Mouse (Mus musculus) stomach, postnatal 0 days (tissue): ENCODE results near the gene Anxa6. TPM values are rescaled to one million over a fixed set of nuclear protein-coding genes. Genes with fewer than 3 reads are reported as not detected.

Source experiments
- ATAC-seq: fragments of 200-750 bp; cut with Nextera tagmentation; 2 replicates; pipeline ENCODE4 v1.8.0; 2017; ENCODE audit not compliant: low FRiP score, low TSS enrichment
- DNase-seq: peaks from one replicate; pipeline ENCODE4 v3.0.0-alpha.2; 2016; ENCODE audit warnings: low spot score
- H3K27ac ChIP-seq: fragments of 300-500 bp; sonication (generic); replicated peaks from 2 replicates; pipeline ENCODE4 v1.5.1; 2014; ENCODE audit warnings: mild to moderate bottlenecking, control low read depth
- H3K27me3 ChIP-seq: fragments of 300-500 bp; sonication (generic); 2 replicates; pipeline ENCODE4 v1.6.1; 2014; ENCODE audit warnings: low read length; ENCODE audit not compliant: control insufficient read depth, insufficient read depth
- H3K36me3 ChIP-seq: fragments of 300-500 bp; sonication (generic); 2 replicates; pipeline ENCODE4 v1.6.1; 2014; ENCODE audit warnings: low read length, mixed read lengths; ENCODE audit not compliant: control insufficient read depth, insufficient read depth
- H3K4me1 ChIP-seq: fragments of 300-500 bp; sonication (generic); replicated peaks from 2 replicates; pipeline ENCODE4 v1.6.1; 2014; ENCODE audit warnings: antibody characterized with exemption; ENCODE audit not compliant: control insufficient read depth, insufficient read depth
- H3K4me2 ChIP-seq: fragments of 300-500 bp; sonication (generic); replicated peaks from 2 replicates; pipeline ENCODE4 v1.6.1; 2014; ENCODE audit warnings: low read depth, mild to moderate bottlenecking, control low read depth, moderate library complexity
- H3K4me3 ChIP-seq: fragments of 300-500 bp; sonication (generic); 2 replicates; pipeline ENCODE4 v1.5.1; 2014; ENCODE audit warnings: low read depth, low read length, control low read depth
- H3K9ac ChIP-seq: fragments of 300-500 bp; sonication (generic); 2 replicates; pipeline ENCODE4 v1.6.1; 2014; ENCODE audit warnings: mild to moderate bottlenecking, low read length, control low read depth, mixed read lengths
- H3K9me3 ChIP-seq: fragments of 300-500 bp; sonication (generic); 2 replicates; pipeline ENCODE4 v1.6.1; 2016; ENCODE audit warnings: low read length; ENCODE audit not compliant: control insufficient read depth
- CTCF ChIP-seq: IDR thresholded peaks from 2 replicates; pipeline ENCODE4 v1.5.1; 2016; ENCODE audit warnings: antibody characterized with exemption, low read depth, mild to moderate bottlenecking, moderate library complexity
- EP300 ChIP-seq: optimal IDR thresholded peaks from 2 replicates; pipeline ENCODE3; 2016; ENCODE audit warnings: antibody characterized with exemption
- WGBS: fragments of 180-500 bp; shearing (Covaris S2); extraction: QIAGEN DNeasy Blood & Tissue Kit; methylation state at CpG from one replicate; pipeline ENCODE4 v1.1.7; 2014; 5-methylcytosine and 5-hydroxymethylcytosine counted together
- polyA plus RNA-seq: library from polyadenylated mRNA; unstranded; fragments of >200 nt; fragmentation: Nextera tagmentation; extraction: Ambion mirVana; gene quantifications from 2 replicates; pipeline ENCODE4 v1.2.1, GENCODE M21; 2015

Gene Anxa6
- polyA plus RNA-seq, 1 experiment from 2014 or later: 141 TPM

- Histone ChIP-seq H3K4me3 (no peak overlapping the region), H3K4me1 (no peaks in the 10 kb centered on the region), H3K27me3 (no peaks in the 10 kb centered on the region), H3K4me2 (no peak overlapping the region), H3K36me3 (peaks cover 21% of the 10 kb centered on the region), H3K9ac (peak overlapping the region; percentile 18; the same call in 1 of the 2 replicates), H3K27ac (peak overlapping the region; percentile 77), H3K9me3 (no peaks in the 10 kb centered on the region)
- WGBS: 36% methylated on average over 12 of the region's 12 CpGs
- TF ChIP-seq CTCF: no peak
- no peak for TF ChIP-seq EP300
- peak; percentile 84 for DNase-seq
- ATAC-seq: peak; percentile 88
These were observed 97.0 kb downstream of the Anxa6 start for GRCm38 (mm10) chr11:54936035-54936770.

GRCm38 (mm10) chr11:54934198-54934597 is 99.0 kb downstream of the Anxa6 start:
- H3K4me2 ChIP-seq: no peak overlapping the region
- H3K9me3 ChIP-seq: no peaks in the 10 kb centered on the region
- peaks cover 26% of the 10 kb centered on the region for H3K36me3 ChIP-seq
- H3K4me3 ChIP-seq: no peak overlapping the region
- no peaks in the 10 kb centered on the region for H3K27me3 ChIP-seq
- H3K27ac ChIP-seq: no peak overlapping the region
- 81% methylated on average over 7 of the region's 7 CpGs for WGBS
- H3K9ac ChIP-seq: no peak overlapping the region
- no peaks in the 10 kb centered on the region for H3K4me1 ChIP-seq
- DNase-seq: no peak
- no peak for ATAC-seq
- no peak for TF ChIP-seq CTCF

- ATAC-seq (no peak), DNase-seq (no peak)
- Histone ChIP-seq H3K4me1 (no peaks in the 10 kb centered on the region), H3K4me2 (no peak overlapping the region), H3K9me3 (no peaks in the 10 kb centered on the region), H3K4me3 (no peak overlapping the region), H3K27me3 (no peaks in the 10 kb centered on the region), H3K36me3 (peaks cover 22% of the 10 kb centered on the region; the same call in 1 of the 2 replicates), H3K9ac (no peak overlapping the region), H3K27ac (no peak overlapping the region)
- 91% methylated on average over 6 of the region's 6 CpGs for WGBS
- TF ChIP-seq CTCF: no peak
These were observed 100.7 kb downstream of the Anxa6 start for GRCm38 (mm10) chr11:54932540-54932939.

GRCm38 (mm10) chr11:54931405-54932093 is 101.7 kb downstream of the Anxa6 start:
- no peak overlapping the region for H3K4me2 ChIP-seq
- TF ChIP-seq EP300: no peak
- TF ChIP-seq CTCF: peak; percentile 86
- no peak overlapping the region for H3K27ac ChIP-seq
- H3K4me3 ChIP-seq: no peak overlapping the region
- peaks cover 21% of the 10 kb centered on the region; the same call in 1 of the 2 replicates for H3K36me3 ChIP-seq
- no peaks in the 10 kb centered on the region for H3K9me3 ChIP-seq
- WGBS: 62% methylated on average over 5 of the region's 5 CpGs
- no peak for ATAC-seq
- no peaks in the 10 kb centered on the region for H3K27me3 ChIP-seq
- peak; percentile 41 for DNase-seq
- H3K4me1 ChIP-seq: no peaks in the 10 kb centered on the region
- H3K9ac ChIP-seq: no peak overlapping the region

- H3K4me1 ChIP-seq: no peaks in the 10 kb centered on the region
- DNase-seq: peak; percentile 69
- TF ChIP-seq CTCF (peak; percentile 88), EP300 (no peak)
- no peak overlapping the region for H3K9ac ChIP-seq
- H3K27me3 ChIP-seq: no peaks in the 10 kb centered on the region
- 67% methylated on average over 7 of the region's 7 CpGs for WGBS
- H3K4me3 ChIP-seq: no peak overlapping the region
- ATAC-seq: peak; percentile 40; the same call in 1 of the 2 replicates
- no peak overlapping the region for H3K4me2 ChIP-seq
- H3K9me3 ChIP-seq: no peaks in the 10 kb centered on the region
- H3K27ac ChIP-seq: no peak overlapping the region
- H3K36me3 ChIP-seq: peaks cover 28% of the 10 kb centered on the region
These were observed 102.8 kb downstream of the Anxa6 start for GRCm38 (mm10) chr11:54930318-54930979.
